In the genomic region with DNA sequence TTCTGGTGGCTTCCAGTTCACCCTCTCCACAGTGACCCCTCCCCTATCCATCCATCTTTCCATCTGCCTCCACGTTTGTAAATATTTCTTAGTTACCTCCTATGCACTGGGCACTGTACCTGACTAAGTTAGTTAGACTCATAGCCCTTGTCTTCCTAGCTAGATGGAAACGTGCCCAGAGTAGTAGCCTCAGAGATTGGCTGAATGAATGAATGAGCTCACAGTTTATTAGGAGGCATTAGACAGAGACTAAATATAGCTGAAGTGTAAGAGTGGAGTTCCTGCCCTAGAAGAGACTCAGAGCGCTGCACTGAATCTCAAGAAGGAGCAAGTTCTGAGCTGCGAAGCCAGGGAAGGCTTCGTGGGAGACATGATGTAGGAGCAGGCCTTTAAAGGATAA, we compare ENCODE assay signal across 26 mouse cellular contexts. TPM values are rescaled to one million over a fixed set of nuclear protein-coding genes. Genes with fewer than 3 reads are reported as not detected.
DNase-seq lines count a peak whose midpoint lies in the region; ATAC-seq and TF ChIP-seq lines count a peak whose summit lies in the region.
"Had no signal": no experiment of that assay in that cellular context is flagged by ENCODE, and none has a peak within 500 bp of the region (broad histone marks: within the 10 kb centered on the region; RNA-seq: fewer than 3 reads in every experiment).

No protein-coding gene starts in this region.

- TF ChIP-seq EP300 in stomach, postnatal 0 days (optimal IDR thresholded peaks at IDR 0.05), result no peak

- ATAC-seq in heart, embryonic 14.5 days (ENCODE audit: insufficient number of reproducible peaks, insufficient read depth, low FRiP score, low read depth), result peak; percentile 32; the same call in 1 of the 2 replicates
- ATAC-seq in stomach, postnatal 0 days (ENCODE audit: low FRiP score, low TSS enrichment), result no peak
- ATAC-seq: activated CD4-positive, CD25-positive, alpha-beta regulatory T cell, adult 4 months; forebrain, embryonic 13.5 days; hindbrain, embryonic 16.5 days; intestine, embryonic 15.5 days had no signal

- H3K4me1 ChIP-seq in heart, embryonic 14.5 days (ENCODE audit: control insufficient read depth in 2 of 2, insufficient read depth in 2 of 2, low read length in 2 of 2), result peaks cover 44 to 55% of the 10 kb centered on the region in 2 experiments
- peaks cover 47% of the 10 kb centered on the region for H3K4me1 ChIP-seq in limb, embryonic 10.5 days
- 0 out of 2 replicates have a peak, but pooled peaks cover 2% of the 10 kb centered on the region for H3K4me1 ChIP-seq in stomach, postnatal 0 days (replicated peaks; ENCODE audit: control insufficient read depth, insufficient read depth)
- H3K4me1 ChIP-seq: forebrain, embryonic 13.5 days had no signal

- H3K4me2 ChIP-seq in heart, embryonic 14.5 days (ENCODE audit: low read length), result peak overlapping the region; percentile 73
- H3K4me2 ChIP-seq in stomach, postnatal 0 days (replicated peaks; ENCODE audit: low read depth), result no peak overlapping the region
- H3K4me2 ChIP-seq: forebrain, embryonic 13.5 days; neural tube, embryonic 15.5 days had no signal

- H3K27me3 ChIP-seq in heart, embryonic 14.5 days (ENCODE audit: control insufficient read depth, insufficient read depth, low read length), result no peaks in the 10 kb centered on the region
- no peaks in the 10 kb centered on the region for H3K27me3 ChIP-seq in limb, embryonic 10.5 days (ENCODE audit: low read depth, poor library complexity, severe bottlenecking)
- H3K27me3 ChIP-seq in stomach, postnatal 0 days (ENCODE audit: control insufficient read depth, insufficient read depth, low read length), result no peaks in the 10 kb centered on the region
- H3K27me3 ChIP-seq: forebrain, embryonic 13.5 days; intestine, embryonic 15.5 days; neural tube, embryonic 15.5 days had no signal

- H3K4me3 ChIP-seq in heart, embryonic 14.5 days (ENCODE audit: control insufficient read depth in 1 of 2, insufficient read depth in 1 of 2, low read depth in 1 of 2, low read length in 2 of 2), result no peak overlapping the region
- H3K4me3 ChIP-seq in limb, embryonic 10.5 days, result no peak overlapping the region
- H3K4me3 ChIP-seq in stomach, postnatal 0 days (ENCODE audit: low read depth, low read length), result no peak overlapping the region
- H3K4me3 ChIP-seq: forebrain, embryonic 13.5 days; intestine, embryonic 15.5 days; midbrain, embryonic 10.5 days; neural tube, embryonic 15.5 days had no signal

- no peak overlapping the region for H3K9ac ChIP-seq in heart, embryonic 14.5 days (ENCODE audit: low read length)
- H3K9ac ChIP-seq in stomach, postnatal 0 days (ENCODE audit: low read length), result no peak overlapping the region
- H3K9ac ChIP-seq: forebrain, embryonic 13.5 days; intestine, embryonic 15.5 days; neural tube, embryonic 15.5 days had no signal

- WGBS in heart, embryonic 14.5 days, result 44% methylated on average over 5 of the region's 5 CpGs
- WGBS in limb, embryonic 10.5 days, result 92% methylated on average over 5 of the region's 5 CpGs
- WGBS in stomach, postnatal 0 days, result 69% methylated on average over 5 of the region's 5 CpGs

- H3K36me3 ChIP-seq in heart, embryonic 14.5 days (ENCODE audit: control insufficient read depth, insufficient read depth, low read length), result peaks cover 19% of the 10 kb centered on the region
- no peaks in the 10 kb centered on the region for H3K36me3 ChIP-seq in limb, embryonic 10.5 days
- no peaks in the 10 kb centered on the region for H3K36me3 ChIP-seq in stomach, postnatal 0 days (ENCODE audit: control insufficient read depth, insufficient read depth, low read length)
- H3K36me3 ChIP-seq: intestine, embryonic 15.5 days; midbrain, embryonic 10.5 days; neural tube, embryonic 15.5 days had no signal

- peak overlapping the region; percentile 98 to 99 for H3K27ac ChIP-seq in heart, embryonic 14.5 days (replicated peaks in 1 of 2; ENCODE audit: control insufficient read depth in 1 of 2, insufficient read depth in 1 of 2, low read depth in 2 of 2, low read length in 2 of 2)
- H3K27ac ChIP-seq in limb, embryonic 10.5 days, result 0 out of 2 replicates have a peak overlapping the region, but pooled peaks have one; percentile 83
- H3K27ac ChIP-seq in stomach, postnatal 0 days (replicated peaks), result no peak overlapping the region
- H3K27ac ChIP-seq: forebrain, embryonic 13.5 days; intestine, embryonic 15.5 days; midbrain, embryonic 10.5 days; neural tube, embryonic 15.5 days had no signal

- peak; percentile 90 for DNase-seq in heart, adult 11 months
- no peak for DNase-seq in heart, postnatal 25 days (ENCODE audit: low spot score)
- peak; percentile 51 for DNase-seq in heart, adult 8-10 months (ENCODE audit: low spot score)
- DNase-seq in limb, embryonic 10.5 days (ENCODE audit: low spot score), result no peak
- no peak for DNase-seq in stomach, postnatal 0 days (ENCODE audit: low spot score)
- DNase-seq in adrenal gland, adult 18-20 months (ENCODE audit: low spot score in 2 of 2), result no peak
- DNase-seq in lung, postnatal 4 days, result no peak
- DNase-seq: adrenal gland, postnatal 25 days; cerebellum, adult 9-11 months; gastrocnemius, postnatal 14 days; kidney, adult 9 months; kidney, postnatal 14 days had no signal

- TF ChIP-seq CTCF in stomach, postnatal 0 days (IDR thresholded peaks at IDR 0.05; ENCODE audit: low read depth), result no peak

- no peaks in the 10 kb centered on the region for H3K9me3 ChIP-seq in heart, embryonic 14.5 days (ENCODE audit: control insufficient read depth, low read length)
- H3K9me3 ChIP-seq in limb, embryonic 10.5 days (replicated peaks), result no peaks in the 10 kb centered on the region
- no peaks in the 10 kb centered on the region for H3K9me3 ChIP-seq in stomach, postnatal 0 days (ENCODE audit: control insufficient read depth, low read length)
- H3K9me3 ChIP-seq: forebrain, embryonic 13.5 days; intestine, embryonic 15.5 days; neural tube, embryonic 15.5 days had no signal

- intact Hi-C loops in heart, postnatal 25 days (cut with DNase I), result no loop called here

RNA-seq across cellular contexts. Expression of a gene that starts 0.8 kb away (rescaled TPM):
- 10 to 100 TPM; 42.5 to 48.0 TPM for total RNA-seq in heart, postnatal 25 days (2021)
- total RNA-seq in heart, adult 8-10 months (2022), result 10 to 100 TPM; 36.3 to 55.0 (median 43.5) TPM
- polyA plus RNA-seq in heart, embryonic 14.5 days (2014; fragmentation: Nextera tagmentation; extraction: Ambion mirVana), result 41.1 and 43.3 TPM in 2 replicates
- 1.8 and 2.4 TPM in 2 replicates for polyA plus RNA-seq in limb, embryonic 10.5 days (2016; fragmentation: Nextera tagmentation; extraction: Ambion mirVana)
- polyA plus RNA-seq in stomach, postnatal 0 days (2015; fragmentation: Nextera tagmentation; extraction: Ambion mirVana), result 0.50 and 0.57 TPM in 2 replicates
- total RNA-seq in adrenal gland, adult 18-20 months (2021), result not detected
- total RNA-seq: adrenal gland, postnatal 25 days; hematopoietic stem cell, adult 5-6 weeks; liver, adult 2 months; MEL had no signal
- polyA plus RNA-seq: activated CD4-positive, CD25-positive, alpha-beta regulatory T cell, adult 4 months; liver, adult 2 months had no signal

RNA-seq across cellular contexts. Expression of a gene that starts 1.5 kb away (rescaled TPM):
- not detected for total RNA-seq in heart, postnatal 25 days (2021)
- not detected for total RNA-seq in heart, adult 8-10 months (2022)
- polyA plus RNA-seq in heart, embryonic 14.5 days (2014; fragmentation: Nextera tagmentation; extraction: Ambion mirVana), result 0.18 TPM in 1 of 2 replicates, not detected in the other
- 0.18 and 0.19 TPM in 2 replicates for polyA plus RNA-seq in limb, embryonic 10.5 days (2016; fragmentation: Nextera tagmentation; extraction: Ambion mirVana)
- 34.3 and 35.6 TPM in 2 replicates for polyA plus RNA-seq in stomach, postnatal 0 days (2015; fragmentation: Nextera tagmentation; extraction: Ambion mirVana)
- under 1 TPM in 1 of 2 experiments, not detected in 1; 0.17 TPM for total RNA-seq in adrenal gland, adult 18-20 months (2021)
- total RNA-seq: gastrocnemius, postnatal 14 days; hematopoietic stem cell, adult 5-6 weeks; layer of hippocampus, adult 18-20 months; layer of hippocampus, postnatal 25 days; liver, adult 2 months; MEL; midbrain, postnatal 0 days had no signal
- polyA plus RNA-seq: activated CD4-positive, CD25-positive, alpha-beta regulatory T cell, adult 4 months; cortical plate, adult 2 months; forebrain, embryonic 13.5 days; hindbrain, embryonic 16.5 days; neural tube, embryonic 15.5 days had no signal

Comparison
In these comparisons a context has a peak if more than half of its experiments do, and no peak if none do; other contexts are left out.
1. DNase-seq: peak in heart, adult 11 months (single experiment) and heart, adult 8-10 months (single experiment); none in heart, postnatal 25 days (single experiment), limb, embryonic 10.5 days (single experiment), stomach, postnatal 0 days (single experiment), adrenal gland, adult 18-20 months (0 of 2) and lung, postnatal 4 days (0 of 2).
2. RNA of a gene that starts 0.8 kb away (total RNA-seq): 36.3 to 55.0 TPM in heart, adult 8-10 months and 42.5 to 48.0 TPM in heart, postnatal 25 days; not detected in adrenal gland, adult 18-20 months; every median in the first group is over 10 times any median in the second.